Mouse (Mus musculus): ENCODE data around the gene Ccr7. TPM values are rescaled to one million over a fixed set of nuclear protein-coding genes. Genes with fewer than 3 reads are reported as not detected.

Gene Ccr7
- polyA plus RNA-seq, 1 experiment from 2014 or later: 1.3 TPM

- no peak for DNase-seq (ENCODE audit: low spot score)
- Histone ChIP-seq H3K27ac (no peak overlapping the region), H3K4me3 (no peak overlapping the region), H3K9me3 (replicated peaks) (no peaks in the 10 kb centered on the region), H3K36me3 (no peaks in the 10 kb centered on the region), H3K4me1 (no peaks in the 10 kb centered on the region), H3K27me3 (ENCODE audit: low read depth, poor library complexity, severe bottlenecking) (no peaks in the 10 kb centered on the region)
- 77% methylated on average over 12 of the region's 12 CpGs for WGBS
Observed at GRCm38 (mm10) chr11:99168030-99168474, 13.2 kb upstream of the Ccr7 start.

GRCm38 (mm10) chr11:99167576-99167975 is 12.7 kb upstream of the Ccr7 start:
- 92% methylated on average over 7 of the region's 7 CpGs for WGBS
- no peaks in the 10 kb centered on the region for H3K4me1 ChIP-seq
- DNase-seq (ENCODE audit: low spot score): no peak
- no peak overlapping the region for H3K4me3 ChIP-seq
- no peaks in the 10 kb centered on the region for H3K9me3 ChIP-seq (replicated peaks)
- no peak overlapping the region for H3K27ac ChIP-seq
- H3K36me3 ChIP-seq: no peaks in the 10 kb centered on the region
- H3K27me3 ChIP-seq (ENCODE audit: low read depth, poor library complexity, severe bottlenecking): no peaks in the 10 kb centered on the region

- Histone ChIP-seq H3K4me3 (no peak overlapping the region), H3K27ac (no peak overlapping the region), H3K27me3 (ENCODE audit: low read depth, poor library complexity, severe bottlenecking) (no peaks in the 10 kb centered on the region), H3K4me1 (peaks cover 6% of the 10 kb centered on the region; the same call in 1 of the 2 replicates), H3K9me3 (replicated peaks) (no peaks in the 10 kb centered on the region), H3K36me3 (no peaks in the 10 kb centered on the region)
- no peak for DNase-seq (ENCODE audit: low spot score)
- WGBS: 97% methylated on average over 7 of the region's 7 CpGs
Observed at GRCm38 (mm10) chr11:99166241-99166640, 11.4 kb upstream of the Ccr7 start.

GRCm38 (mm10) chr11:99165031-99165752 is 10.3 kb upstream of the Ccr7 start:
- Histone ChIP-seq H3K4me3 (no peak overlapping the region), H3K4me1 (peaks cover 10% of the 10 kb centered on the region; the same call in 1 of the 2 replicates), H3K9me3 (replicated peaks) (no peaks in the 10 kb centered on the region), H3K27ac (no peak overlapping the region), H3K27me3 (ENCODE audit: low read depth, poor library complexity, severe bottlenecking) (no peaks in the 10 kb centered on the region), H3K36me3 (no peaks in the 10 kb centered on the region)
- no peak for DNase-seq (ENCODE audit: low spot score)
- WGBS: 82% methylated on average over 11 of the region's 11 CpGs

GRCm38 (mm10) chr11:99162972-99163686 is 8.3 kb upstream of the Ccr7 start:
- WGBS: 85% methylated on average over 10 of the region's 10 CpGs
- peaks cover 10% of the 10 kb centered on the region; the same call in 1 of the 2 replicates for H3K4me1 ChIP-seq
- DNase-seq (ENCODE audit: low spot score): no peak
- no peaks in the 10 kb centered on the region for H3K27me3 ChIP-seq (ENCODE audit: low read depth, poor library complexity, severe bottlenecking)
- no peaks in the 10 kb centered on the region for H3K36me3 ChIP-seq
- H3K4me3 ChIP-seq: no peak overlapping the region
- no peaks in the 10 kb centered on the region for H3K9me3 ChIP-seq (replicated peaks)
- no peak overlapping the region for H3K27ac ChIP-seq

GRCm38 (mm10) chr11:99161648-99162047 is 6.8 kb upstream of the Ccr7 start:
- Histone ChIP-seq H3K27me3 (ENCODE audit: low read depth, poor library complexity, severe bottlenecking) (no peaks in the 10 kb centered on the region), H3K4me3 (no peak overlapping the region), H3K9me3 (replicated peaks) (no peaks in the 10 kb centered on the region), H3K4me1 (peaks cover 10% of the 10 kb centered on the region; the same call in 1 of the 2 replicates), H3K27ac (no peak overlapping the region), H3K36me3 (no peaks in the 10 kb centered on the region)
- WGBS: 30% methylated on average over 5 of the region's 5 CpGs
- no peak for DNase-seq (ENCODE audit: low spot score)

- DNase-seq (ENCODE audit: low spot score): no peak
- WGBS: 90% methylated on average over 6 of the region's 6 CpGs
- Histone ChIP-seq H3K27ac (no peak overlapping the region), H3K9me3 (replicated peaks) (no peaks in the 10 kb centered on the region), H3K36me3 (no peaks in the 10 kb centered on the region), H3K4me3 (no peak overlapping the region), H3K27me3 (ENCODE audit: low read depth, poor library complexity, severe bottlenecking) (no peaks in the 10 kb centered on the region), H3K4me1 (peaks cover 11% of the 10 kb centered on the region; the same call in 1 of the 2 replicates)
Observed at GRCm38 (mm10) chr11:99160228-99160627, 5.4 kb upstream of the Ccr7 start.

GRCm38 (mm10) chr11:99155817-99156216 is 940 bp upstream of the Ccr7 start:
- peaks cover 21% of the 10 kb centered on the region for H3K4me1 ChIP-seq
- H3K9me3 ChIP-seq (replicated peaks): no peaks in the 10 kb centered on the region
- H3K27ac ChIP-seq: no peak overlapping the region
- 90% methylated on average over 9 of the region's 9 CpGs for WGBS
- no peaks in the 10 kb centered on the region for H3K36me3 ChIP-seq
- H3K4me3 ChIP-seq: no peak overlapping the region
- no peak for DNase-seq (ENCODE audit: low spot score)
- H3K27me3 ChIP-seq (ENCODE audit: low read depth, poor library complexity, severe bottlenecking): peaks cover 7% of the 10 kb centered on the region; the same call in 1 of the 2 replicates

- WGBS: 76% methylated on average over 7 of the region's 7 CpGs
- Histone ChIP-seq H3K4me1 (peaks cover 38% of the 10 kb centered on the region), H3K27me3 (ENCODE audit: low read depth, poor library complexity, severe bottlenecking) (peaks cover 9% of the 10 kb centered on the region; the same call in 1 of the 2 replicates), H3K27ac (no peak overlapping the region), H3K4me3 (no peak overlapping the region), H3K36me3 (no peaks in the 10 kb centered on the region), H3K9me3 (replicated peaks) (no peaks in the 10 kb centered on the region)
- no peak for DNase-seq (ENCODE audit: low spot score)
Observed at GRCm38 (mm10) chr11:99153767-99154753, 817 bp downstream of the Ccr7 start.

GRCm38 (mm10) chr11:99152323-99153144 is 2.3 kb downstream of the Ccr7 start:
- H3K27ac ChIP-seq: no peak overlapping the region
- no peak for DNase-seq (ENCODE audit: low spot score)
- 86% methylated on average over 7 of the region's 7 CpGs for WGBS
- H3K27me3 ChIP-seq (ENCODE audit: low read depth, poor library complexity, severe bottlenecking): peaks cover 9% of the 10 kb centered on the region; the same call in 1 of the 2 replicates
- peaks cover 54% of the 10 kb centered on the region for H3K4me1 ChIP-seq
- no peak overlapping the region for H3K4me3 ChIP-seq
- H3K36me3 ChIP-seq: no peaks in the 10 kb centered on the region
- no peaks in the 10 kb centered on the region for H3K9me3 ChIP-seq (replicated peaks)

- H3K36me3 ChIP-seq: no peaks in the 10 kb centered on the region
- DNase-seq (ENCODE audit: low spot score): no peak
- no peaks in the 10 kb centered on the region for H3K9me3 ChIP-seq (replicated peaks)
- peaks cover 65% of the 10 kb centered on the region for H3K4me1 ChIP-seq
- H3K4me3 ChIP-seq: no peak overlapping the region
- H3K27me3 ChIP-seq (ENCODE audit: low read depth, poor library complexity, severe bottlenecking): peaks cover 9% of the 10 kb centered on the region; the same call in 1 of the 2 replicates
- WGBS: 64% methylated on average over 11 of the region's 11 CpGs
- H3K27ac ChIP-seq: no peak overlapping the region
Observed at GRCm38 (mm10) chr11:99151333-99151930, 3.4 kb downstream of the Ccr7 start.

Data from limb, embryonic 10.5 days (tissue).